Mouse (Mus musculus): ENCODE data around the gene Cd80. TPM values are rescaled to one million over a fixed set of nuclear protein-coding genes. Genes with fewer than 3 reads are reported as not detected.

Cd80 gene
- polyA plus RNA-seq, 1 experiment: not detected

GRCm38 (mm10) chr16:38432498-38433425, 22.6 kb upstream of the Cd80 start, which contains the start of gene Pla1a:
Gene Pla1a, minus strand, starts transcription at chr16:38433145.
- H3K4me1 ChIP-seq (ENCODE audit: control insufficient read depth): no peaks in the 10 kb centered on the region
- H3K9me3 ChIP-seq (ENCODE audit: control insufficient read depth, low read length): no peaks in the 10 kb centered on the region
- TF ChIP-seq TAL1 (IDR thresholded peaks at IDR 0.05; ENCODE audit: low read length): no peak
- TF ChIP-seq GATA1 (IDR thresholded peaks at IDR 0.05; ENCODE audit: low read length): no peak
- no peaks in the 10 kb centered on the region for H3K27me3 ChIP-seq (ENCODE audit: control insufficient read depth)
- no peaks in the 10 kb centered on the region for H3K36me3 ChIP-seq (ENCODE audit: control insufficient read depth)
- H3K4me3 ChIP-seq (replicated peaks): peak within 1 kb of the TSS; percentile 21

GRCm38 (mm10) chr16:38433514-38433913, 21.8 kb upstream of the Cd80 start:
- Histone ChIP-seq H3K4me3 (replicated peaks) (no peak overlapping the region), H3K9me3 (ENCODE audit: control insufficient read depth, low read length) (no peaks in the 10 kb centered on the region)

DNA sequence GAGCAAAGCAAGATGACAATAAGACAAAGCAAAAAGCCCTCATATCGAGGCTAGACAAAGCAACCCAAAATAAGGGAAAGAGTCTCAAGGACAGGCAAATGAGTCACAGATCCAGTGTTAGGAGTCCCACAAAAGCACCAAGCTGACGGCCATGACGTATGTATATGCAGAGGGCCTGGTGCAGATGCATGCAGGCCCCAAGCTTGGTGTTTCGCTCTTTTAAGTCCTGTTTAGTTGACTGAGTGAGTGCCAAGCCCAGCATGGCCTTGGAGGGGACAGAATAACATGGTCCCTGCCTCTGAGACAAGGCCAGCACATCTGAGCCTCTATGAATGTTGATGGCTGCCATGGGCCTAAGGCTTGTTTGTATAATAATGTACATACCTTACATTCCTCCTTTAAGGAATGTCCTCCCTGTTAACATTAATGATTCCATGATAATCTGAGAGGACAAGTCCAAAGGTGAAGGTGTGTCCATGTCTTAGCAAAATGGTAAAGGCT, 21.0 kb upstream of the Cd80 start:
- H3K27me3 ChIP-seq (ENCODE audit: control insufficient read depth): no peaks in the 10 kb centered on the region
- H3K4me1 ChIP-seq (ENCODE audit: control insufficient read depth): no peaks in the 10 kb centered on the region
- H3K9me3 ChIP-seq (ENCODE audit: control insufficient read depth, low read length): no peaks in the 10 kb centered on the region
- no peaks in the 10 kb centered on the region for H3K36me3 ChIP-seq (ENCODE audit: control insufficient read depth)
- H3K4me3 ChIP-seq (replicated peaks): no peak overlapping the region
- TF ChIP-seq TAL1 (IDR thresholded peaks at IDR 0.05; ENCODE audit: low read length) (no peak), GATA1 (IDR thresholded peaks at IDR 0.05; ENCODE audit: low read length) (no peak)

More at GRCm38 (mm10) chr16:38433514-38433913, 21.8 kb upstream of the Cd80 start:
- TF ChIP-seq GATA1 (IDR thresholded peaks at IDR 0.05; ENCODE audit: low read length) (no peak), TAL1 (IDR thresholded peaks at IDR 0.05; ENCODE audit: low read length) (no peak)
- no peaks in the 10 kb centered on the region for H3K27me3 ChIP-seq (ENCODE audit: control insufficient read depth)
- no peaks in the 10 kb centered on the region for H3K4me1 ChIP-seq (ENCODE audit: control insufficient read depth)
- H3K36me3 ChIP-seq (ENCODE audit: control insufficient read depth): no peaks in the 10 kb centered on the region

- Histone ChIP-seq H3K4me1 (ENCODE audit: control insufficient read depth) (peaks cover 4% of the 10 kb centered on the region), H3K27me3 (ENCODE audit: control insufficient read depth) (no peaks in the 10 kb centered on the region), H3K36me3 (ENCODE audit: control insufficient read depth) (peaks cover 14% of the 10 kb centered on the region), H3K9me3 (ENCODE audit: control insufficient read depth, low read length) (no peaks in the 10 kb centered on the region), H3K4me3 (replicated peaks) (no peak overlapping the region)
- TF ChIP-seq TAL1 (IDR thresholded peaks at IDR 0.05; ENCODE audit: low read length) (no peak), GATA1 (IDR thresholded peaks at IDR 0.05; ENCODE audit: low read length) (no peak)
Observed at GRCm38 (mm10) chr16:38439190-38439589, 16.2 kb upstream of the Cd80 start.

- Histone ChIP-seq H3K36me3 (ENCODE audit: control insufficient read depth) (peaks cover 26% of the 10 kb centered on the region), H3K9me3 (ENCODE audit: control insufficient read depth, low read length) (no peaks in the 10 kb centered on the region), H3K4me3 (replicated peaks) (no peak overlapping the region), H3K27me3 (ENCODE audit: control insufficient read depth) (no peaks in the 10 kb centered on the region), H3K4me1 (ENCODE audit: control insufficient read depth) (peaks cover 4% of the 10 kb centered on the region)
- TF ChIP-seq GATA1 (IDR thresholded peaks at IDR 0.05; ENCODE audit: low read length): no peak
- no peak for TF ChIP-seq TAL1 (IDR thresholded peaks at IDR 0.05; ENCODE audit: low read length)
Observed at GRCm38 (mm10) chr16:38440403-38440802, 15.0 kb upstream of the Cd80 start.

DNA sequence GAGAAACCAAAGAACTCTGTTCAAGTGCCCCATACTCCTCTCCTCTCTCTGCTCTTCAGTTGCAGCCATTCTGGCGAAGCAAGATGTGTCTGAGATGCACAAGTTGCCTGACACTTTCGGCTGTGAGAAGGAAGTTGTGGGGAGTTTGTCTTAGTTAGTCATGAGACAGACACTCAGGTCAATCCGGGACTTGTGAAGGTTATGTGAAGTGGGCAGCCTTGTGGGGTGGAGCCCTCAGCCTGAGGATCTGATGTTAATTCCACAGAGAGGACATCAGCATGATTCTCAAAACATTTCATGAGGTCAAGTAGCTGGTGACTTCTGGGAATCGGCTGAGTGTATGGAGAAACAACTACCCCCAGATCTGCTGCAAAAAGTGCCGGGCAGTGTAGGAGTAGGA, 13.8 kb upstream of the Cd80 start:
- H3K4me3 ChIP-seq (replicated peaks): no peak overlapping the region
- H3K4me1 ChIP-seq (ENCODE audit: control insufficient read depth): peaks cover 4% of the 10 kb centered on the region
- no peaks in the 10 kb centered on the region for H3K9me3 ChIP-seq (ENCODE audit: control insufficient read depth, low read length)
- peaks cover 38% of the 10 kb centered on the region for H3K36me3 ChIP-seq (ENCODE audit: control insufficient read depth)
- no peaks in the 10 kb centered on the region for H3K27me3 ChIP-seq (ENCODE audit: control insufficient read depth)
- TF ChIP-seq TAL1 (IDR thresholded peaks at IDR 0.05; ENCODE audit: low read length) (no peak), GATA1 (IDR thresholded peaks at IDR 0.05; ENCODE audit: low read length) (no peak)

- H3K36me3 ChIP-seq (ENCODE audit: control insufficient read depth): peaks cover 44% of the 10 kb centered on the region
- no peaks in the 10 kb centered on the region for H3K9me3 ChIP-seq (ENCODE audit: control insufficient read depth, low read length)
- no peaks in the 10 kb centered on the region for H3K27me3 ChIP-seq (ENCODE audit: control insufficient read depth)
- TF ChIP-seq GATA1 (IDR thresholded peaks at IDR 0.05; ENCODE audit: low read length) (no peak), TAL1 (IDR thresholded peaks at IDR 0.05; ENCODE audit: low read length) (no peak)
- peaks cover 4% of the 10 kb centered on the region for H3K4me1 ChIP-seq (ENCODE audit: control insufficient read depth)
- no peak overlapping the region for H3K4me3 ChIP-seq (replicated peaks)
Observed at GRCm38 (mm10) chr16:38442216-38442615, 13.1 kb upstream of the Cd80 start.

- Histone ChIP-seq H3K27me3 (ENCODE audit: control insufficient read depth) (no peaks in the 10 kb centered on the region), H3K4me3 (replicated peaks) (no peak overlapping the region), H3K36me3 (ENCODE audit: control insufficient read depth) (peaks cover 59% of the 10 kb centered on the region), H3K4me1 (ENCODE audit: control insufficient read depth) (peaks cover 4% of the 10 kb centered on the region), H3K9me3 (ENCODE audit: control insufficient read depth, low read length) (no peaks in the 10 kb centered on the region)
- TF ChIP-seq TAL1 (IDR thresholded peaks at IDR 0.05; ENCODE audit: low read length) (no peak), GATA1 (IDR thresholded peaks at IDR 0.05; ENCODE audit: low read length) (no peak)
Observed at GRCm38 (mm10) chr16:38443721-38444464, 11.5 kb upstream of the Cd80 start.

GRCm38 (mm10) chr16:38445046-38445445, 10.3 kb upstream of the Cd80 start:
- peaks cover 6% of the 10 kb centered on the region for H3K4me1 ChIP-seq (ENCODE audit: control insufficient read depth)
- no peaks in the 10 kb centered on the region for H3K9me3 ChIP-seq (ENCODE audit: control insufficient read depth, low read length)
- H3K36me3 ChIP-seq (ENCODE audit: control insufficient read depth): peaks cover 66% of the 10 kb centered on the region
- TF ChIP-seq TAL1 (IDR thresholded peaks at IDR 0.05; ENCODE audit: low read length): no peak
- no peak for TF ChIP-seq GATA1 (IDR thresholded peaks at IDR 0.05; ENCODE audit: low read length)
- H3K4me3 ChIP-seq (replicated peaks): no peak overlapping the region
- H3K27me3 ChIP-seq (ENCODE audit: control insufficient read depth): no peaks in the 10 kb centered on the region

All from erythroblast, embryonic 14.5 days (primary cell).